Mouse (Mus musculus): ENCODE results near the gene Hist1h2ai.

GRCm38 (mm10) chr13:21722373-21722925 lies 6.2 kb downstream of the Hist1h2ai start:
- TF ChIP-seq TAL1 (IDR thresholded peaks at IDR 0.05; ENCODE audit: low read length), result no peak
- TF ChIP-seq GATA1 (IDR thresholded peaks at IDR 0.05; ENCODE audit: low read length), result no peak
